Mouse (Mus musculus) C2C12 (cell line): ENCODE data around the gene Tmem218. TPM values are rescaled to one million over a fixed set of nuclear protein-coding genes. Genes with fewer than 3 reads are reported as not detected.

ENCODE experiments used
- H3K27me3 ChIP-seq: one replicate; pipeline ENCODE4 v1.6.1; 2011; ENCODE audit not compliant: control insufficient read depth, insufficient read depth, insufficient read length
- H3K36me3 ChIP-seq: one replicate; pipeline ENCODE4 v1.6.1; 2011; ENCODE audit not compliant: control insufficient read depth, insufficient read depth
- H3K4me3 ChIP-seq: one replicate; pipeline ENCODE4 v1.5.1; 2011; ENCODE audit warnings: mild to moderate bottlenecking, control low read depth; ENCODE audit not compliant: poor library complexity, insufficient read depth, severe bottlenecking
- H3K79me2 ChIP-seq: one replicate; pipeline ENCODE4 v1.6.1; 2011; ENCODE audit not compliant: control insufficient read depth, insufficient read depth
- H3K79me3 ChIP-seq: one replicate; pipeline ENCODE4 v1.6.1; 2011; ENCODE audit warnings: low read depth, control low read depth
- H3ac ChIP-seq: one replicate; pipeline ENCODE3; 2011; ENCODE audit warnings: low read depth; ENCODE audit not compliant: control insufficient read depth, insufficient read length
- CEBPB ChIP-seq: IDR thresholded peaks from one replicate; pipeline ENCODE4 v1.6.1; 2011; ENCODE audit warnings: low read depth, mild to moderate bottlenecking, control low read depth, moderate library complexity
- CTCF ChIP-seq: IDR thresholded peaks from one replicate; pipeline ENCODE4 v1.5.1; 2011; ENCODE audit not compliant: control insufficient read depth, insufficient read depth, insufficient read length
- FOSL1 ChIP-seq: IDR thresholded peaks from one replicate; pipeline ENCODE4 v1.8.0; 2011; ENCODE audit warnings: mild to moderate bottlenecking, low read length; ENCODE audit not compliant: poor library complexity, insufficient read depth, severe bottlenecking
- MAX ChIP-seq: IDR thresholded peaks from one replicate; pipeline ENCODE4 v1.6.1; 2011; ENCODE audit warnings: mild to moderate bottlenecking, control low read depth
- MYOD1 ChIP-seq: IDR thresholded peaks from one replicate; pipeline ENCODE4 v1.6.1; 2011; ENCODE audit warnings: low read depth; ENCODE audit not compliant: control insufficient read depth, insufficient read length
- MYOG ChIP-seq: IDR thresholded peaks from one replicate; pipeline ENCODE4 v1.6.1; 2011; ENCODE audit not compliant: control insufficient read depth, insufficient read length; ENCODE audit errors: extremely low read depth
- USF1 ChIP-seq: IDR thresholded peaks from one replicate; pipeline ENCODE4 v1.6.1; 2011; ENCODE audit warnings: low read depth, mild to moderate bottlenecking, control low read depth, moderate library complexity
- polyA plus RNA-seq: library from polyadenylated mRNA; unstranded; fragments of >200 nt; fragmentation: generic; extraction: Trizol; gene quantifications from one replicate; pipeline ENCODE4 v1.2.1, GENCODE M21; 2012; ENCODE audit warnings: missing spikeins

Gene Tmem218
- polyA plus RNA-seq, 1 experiment, result 3.4 TPM

- H3K4me3 ChIP-seq, result no peak overlapping the region
- no peak for TF ChIP-seq CTCF
- TF ChIP-seq MAX, result no peak
- no peak for TF ChIP-seq CEBPB
- no peak for TF ChIP-seq MYOD1
- TF ChIP-seq FOSL1, result no peak
- TF ChIP-seq USF1, result no peak
- TF ChIP-seq MYOG, result no peak
- no peaks in the 10 kb centered on the region for H3K79me2 ChIP-seq
- peaks cover 9% of the 10 kb centered on the region for H3K27me3 ChIP-seq
- no peaks in the 10 kb centered on the region for H3K36me3 ChIP-seq
- no peaks in the 10 kb centered on the region for H3K79me3 ChIP-seq
- no peak overlapping the region for H3ac ChIP-seq
Measured at GRCm38 (mm10) chr9:37177551-37177950, 30.5 kb upstream of the Tmem218 start.

- TF ChIP-seq MYOD1 (no peak), CTCF (no peak), FOSL1 (no peak), USF1 (no peak), MAX (no peak), MYOG (no peak), CEBPB (no peak)
- H3K27me3 ChIP-seq, result peaks cover 9% of the 10 kb centered on the region
- no peaks in the 10 kb centered on the region for H3K36me3 ChIP-seq
- H3K4me3 ChIP-seq, result no peak overlapping the region
- H3ac ChIP-seq, result no peak overlapping the region
- no peaks in the 10 kb centered on the region for H3K79me2 ChIP-seq
- no peaks in the 10 kb centered on the region for H3K79me3 ChIP-seq
Measured at GRCm38 (mm10) chr9:37178911-37179310, 29.1 kb upstream of the Tmem218 start.

DNA sequence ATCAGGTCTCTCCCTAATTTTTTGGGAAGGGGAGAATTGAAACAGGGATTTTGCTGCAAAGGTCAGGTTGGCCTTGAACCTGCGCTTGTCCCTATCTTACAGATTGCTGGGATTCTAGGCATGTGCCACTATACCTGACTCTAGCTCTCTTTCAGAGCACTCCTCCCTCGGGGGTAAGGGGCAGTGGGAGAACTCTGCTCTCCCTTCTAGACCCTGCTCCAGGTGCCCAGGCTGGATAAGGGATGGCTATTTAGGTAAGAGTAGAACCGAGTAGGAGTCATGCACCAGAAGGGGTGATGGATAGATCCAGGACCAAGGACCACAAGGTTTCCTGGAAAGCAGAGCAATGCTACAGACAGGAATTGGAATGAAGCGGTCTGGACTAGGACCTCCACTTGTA is 28.4 kb upstream of the Tmem218 start:
- Histone ChIP-seq H3K4me3 (no peak overlapping the region), H3K27me3 (peaks cover 9% of the 10 kb centered on the region), H3K36me3 (no peaks in the 10 kb centered on the region), H3K79me2 (no peaks in the 10 kb centered on the region), H3ac (no peak overlapping the region), H3K79me3 (no peaks in the 10 kb centered on the region)
- TF ChIP-seq USF1, result no peak
- no peak for TF ChIP-seq FOSL1
- no peak for TF ChIP-seq MAX
- no peak for TF ChIP-seq CTCF
- TF ChIP-seq CEBPB, result no peak
- no peak for TF ChIP-seq MYOD1
- TF ChIP-seq MYOG, result no peak

GRCm38 (mm10) chr9:37181596-37181995 is 26.4 kb upstream of the Tmem218 start:
- no peak overlapping the region for H3K4me3 ChIP-seq
- TF ChIP-seq USF1 (no peak), MAX (no peak), FOSL1 (no peak), CTCF (no peak), MYOG (no peak), MYOD1 (no peak), CEBPB (no peak)
- H3K79me3 ChIP-seq, result no peaks in the 10 kb centered on the region
- no peaks in the 10 kb centered on the region for H3K36me3 ChIP-seq
- H3K27me3 ChIP-seq, result peaks cover 15% of the 10 kb centered on the region
- H3K79me2 ChIP-seq, result no peaks in the 10 kb centered on the region
- H3ac ChIP-seq, result no peak overlapping the region

- H3ac ChIP-seq, result no peak overlapping the region
- H3K36me3 ChIP-seq, result no peaks in the 10 kb centered on the region
- TF ChIP-seq MAX (no peak), MYOG (no peak)
- H3K79me3 ChIP-seq, result no peaks in the 10 kb centered on the region
- no peak overlapping the region for H3K4me3 ChIP-seq
- H3K79me2 ChIP-seq, result no peaks in the 10 kb centered on the region
- H3K27me3 ChIP-seq, result peaks cover 13% of the 10 kb centered on the region
Measured at GRCm38 (mm10) chr9:37183176-37183575, 24.8 kb upstream of the Tmem218 start.

- H3K79me3 ChIP-seq, result no peaks in the 10 kb centered on the region
- peaks cover 8% of the 10 kb centered on the region for H3K27me3 ChIP-seq
- TF ChIP-seq MYOG (no peak), MAX (no peak), USF1 (no peak), CEBPB (no peak), CTCF (no peak), MYOD1 (no peak), FOSL1 (no peak)
- H3ac ChIP-seq, result no peak overlapping the region
- no peaks in the 10 kb centered on the region for H3K36me3 ChIP-seq
- no peak overlapping the region for H3K4me3 ChIP-seq
- H3K79me2 ChIP-seq, result no peaks in the 10 kb centered on the region
Measured at GRCm38 (mm10) chr9:37187407-37187806, 20.6 kb upstream of the Tmem218 start.
